Mouse (Mus musculus) G1E (cell line): ENCODE measurements around the gene Sox5. TPM values are rescaled to one million over a fixed set of nuclear protein-coding genes. Genes with fewer than 3 reads are reported as not detected.

ENCODE experiments used
- ATAC-seq: 2 replicates; pipeline ENCODE4 v1.8.0; 2016; ENCODE audit warnings: mild to moderate bottlenecking; ENCODE audit not compliant: insufficient number of reproducible peaks, poor library complexity, low FRiP score, severe bottlenecking; ENCODE audit errors: extremely low read depth
- DNase-seq: peaks from one replicate; pipeline ENCODE4 v3.0.0; 2012; ENCODE audit warnings: low spot score
- H3K27me3 ChIP-seq: 2 replicates; pipeline ENCODE4 v1.6.1; 2012; ENCODE audit warnings: mild to moderate bottlenecking, low read length, inconsistent platforms; ENCODE audit not compliant: insufficient read depth
- H3K36me3 ChIP-seq: replicated peaks from 2 replicates; pipeline ENCODE3; 2012; ENCODE audit warnings: mild to moderate bottlenecking, inconsistent platforms
- H3K4me1 ChIP-seq: 2 replicates; pipeline ENCODE4 v1.6.1; 2012; ENCODE audit warnings: low read depth, low read length, inconsistent platforms, mixed read lengths; ENCODE audit not compliant: insufficient read depth
- H3K4me3 ChIP-seq: 2 replicates; pipeline ENCODE4 v1.5.1; 2012; ENCODE audit warnings: low read depth, mild to moderate bottlenecking, inconsistent platforms, low read length, moderate library complexity, mixed read lengths
- H3K9me3 ChIP-seq: replicated peaks from 2 replicates; pipeline ENCODE4 v1.6.1; 2012; ENCODE audit warnings: inconsistent platforms
- CTCF ChIP-seq: IDR thresholded peaks from 2 replicates; pipeline ENCODE4 v1.5.1; 2012; ENCODE audit warnings: low read depth, low read length, inconsistent platforms, mixed read lengths
- GATA1 ChIP-seq: IDR thresholded peaks from 2 replicates; pipeline ENCODE4 v1.6.1; 2012; ENCODE audit warnings: borderline replicate concordance, low read length, inconsistent platforms, mixed read lengths
- GATA2 ChIP-seq: IDR thresholded peaks from 2 replicates; pipeline ENCODE4 v1.6.1; 2012; ENCODE audit warnings: low read depth, low read length, inconsistent platforms, borderline replicate concordance
- POLR2AphosphoS5 ChIP-seq: IDR thresholded peaks from 2 replicates; pipeline ENCODE4 v1.6.1; 2012; ENCODE audit warnings: low read depth, low read length, inconsistent platforms; ENCODE audit not compliant: insufficient replicate concordance
- TAL1 ChIP-seq: conservative IDR thresholded peaks from 2 replicates; pipeline ENCODE4 v1.6.1; 2012; ENCODE audit warnings: low read depth, low read length, inconsistent platforms, mixed read lengths
- polyA plus RNA-seq: library from polyadenylated mRNA; stranded (reverse); fragments of >175 nt; gene quantifications from 2 replicates; pipeline ENCODE4 v1.2.3, GENCODE M21; 2012
- total RNA-seq, 2 experiments: library from RNA; stranded (forward) in 1 of 2; stranded (reverse) in 1 of 2; fragments of 200-1000 nt in 1 of 2; fragments of >200 nt in 1 of 2; fragmentation: Nextera tagmentation in 1 of 2; gene quantifications; 2 replicates each; pipeline ENCODE4 v1.2.3; 2014 to 2017

The Sox5 gene
- total and polyA plus RNA-seq, 3 experiments: 0.27 to 16.2 TPM; not detected in 1

DNA sequence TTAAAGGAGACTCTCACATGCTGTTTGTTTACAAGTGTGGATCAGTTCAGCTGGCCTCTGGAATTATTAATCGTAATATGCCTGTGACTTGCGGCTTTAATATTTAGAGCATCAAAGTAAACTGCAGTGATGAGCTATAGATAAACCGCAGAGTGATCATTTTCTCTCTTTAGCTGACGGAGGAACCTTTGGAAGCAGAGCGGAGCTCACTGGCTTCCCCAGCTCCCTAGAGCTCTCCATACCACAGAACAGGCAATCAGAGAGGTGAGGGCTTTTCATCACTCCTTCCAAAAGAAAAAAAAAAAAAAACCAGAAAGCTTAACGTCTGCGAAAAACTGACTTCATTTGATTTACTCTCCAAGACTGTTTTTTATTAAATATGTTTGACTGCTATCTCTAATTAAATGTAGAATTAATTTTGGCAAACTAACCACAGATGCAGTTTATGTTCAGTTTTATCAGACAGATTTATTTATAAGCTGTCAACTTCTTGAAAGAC is 469.4 kb downstream of the Sox5 start:
- no peaks in the 10 kb centered on the region for H3K36me3 ChIP-seq
- TF ChIP-seq CTCF (no peak), GATA1 (no peak), GATA2 (no peak), POLR2AphosphoS5 (no peak), TAL1 (no peak)
- peaks cover 53% of the 10 kb centered on the region for H3K9me3 ChIP-seq
- DNase-seq (no peak), ATAC-seq (no peak)
- no peak overlapping the region for H3K4me3 ChIP-seq
- H3K27me3 ChIP-seq: no peaks in the 10 kb centered on the region
- H3K4me1 ChIP-seq: no peaks in the 10 kb centered on the region

DNA sequence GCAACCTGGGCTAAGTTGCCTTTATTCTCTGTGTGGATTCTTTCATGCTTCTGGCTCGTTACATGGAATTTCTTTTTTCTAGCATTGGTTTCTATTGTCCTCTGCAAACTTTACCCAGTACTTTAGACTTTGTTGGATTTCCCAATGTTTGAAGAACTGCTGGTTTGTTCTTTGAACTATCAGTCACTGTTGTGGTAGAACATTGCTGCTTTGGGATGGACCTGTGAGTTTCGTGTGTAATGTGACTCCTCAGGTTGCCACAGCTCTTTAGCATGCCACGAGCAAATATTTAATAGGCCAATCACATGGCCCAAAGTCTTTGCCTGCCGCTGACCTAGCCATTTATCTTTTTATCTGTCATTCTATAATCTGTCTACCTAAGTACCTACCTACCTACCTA is 470.0 kb downstream of the Sox5 start:
- Histone ChIP-seq H3K4me1 (no peaks in the 10 kb centered on the region), H3K27me3 (no peaks in the 10 kb centered on the region), H3K9me3 (peaks cover 50% of the 10 kb centered on the region), H3K4me3 (no peak overlapping the region), H3K36me3 (no peaks in the 10 kb centered on the region)
- DNase-seq (no peak), ATAC-seq (no peak)
- no peak for TF ChIP-seq GATA1
- no peak for TF ChIP-seq GATA2
- no peak for TF ChIP-seq TAL1
- no peak for TF ChIP-seq CTCF
- no peak for TF ChIP-seq POLR2AphosphoS5

DNA sequence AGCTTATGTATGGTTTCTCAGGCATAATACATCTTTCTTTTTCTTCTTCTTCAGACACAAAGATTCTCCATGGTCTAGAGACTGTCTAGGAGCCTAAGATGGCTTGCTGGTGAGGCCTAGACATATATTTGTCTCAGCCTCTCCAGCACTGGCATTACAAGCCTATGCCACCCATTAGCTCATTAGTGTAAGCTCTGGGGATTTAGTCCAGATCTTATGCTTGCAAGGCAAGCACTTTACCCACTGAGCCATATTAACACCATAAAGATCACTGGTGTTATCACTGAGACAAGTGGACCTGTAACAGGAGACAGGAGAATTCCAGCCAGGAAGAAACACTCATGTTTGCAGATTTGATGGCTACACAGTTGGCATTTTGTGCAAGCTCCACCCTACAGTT is 472.6 kb downstream of the Sox5 start:
- no peaks in the 10 kb centered on the region for H3K36me3 ChIP-seq
- TF ChIP-seq GATA2 (no peak), TAL1 (no peak), GATA1 (no peak), CTCF (no peak), POLR2AphosphoS5 (no peak)
- ATAC-seq: no peak
- DNase-seq: no peak
- peaks cover 42% of the 10 kb centered on the region for H3K9me3 ChIP-seq
- no peaks in the 10 kb centered on the region for H3K4me1 ChIP-seq
- no peak overlapping the region for H3K4me3 ChIP-seq
- H3K27me3 ChIP-seq: no peaks in the 10 kb centered on the region

DNA sequence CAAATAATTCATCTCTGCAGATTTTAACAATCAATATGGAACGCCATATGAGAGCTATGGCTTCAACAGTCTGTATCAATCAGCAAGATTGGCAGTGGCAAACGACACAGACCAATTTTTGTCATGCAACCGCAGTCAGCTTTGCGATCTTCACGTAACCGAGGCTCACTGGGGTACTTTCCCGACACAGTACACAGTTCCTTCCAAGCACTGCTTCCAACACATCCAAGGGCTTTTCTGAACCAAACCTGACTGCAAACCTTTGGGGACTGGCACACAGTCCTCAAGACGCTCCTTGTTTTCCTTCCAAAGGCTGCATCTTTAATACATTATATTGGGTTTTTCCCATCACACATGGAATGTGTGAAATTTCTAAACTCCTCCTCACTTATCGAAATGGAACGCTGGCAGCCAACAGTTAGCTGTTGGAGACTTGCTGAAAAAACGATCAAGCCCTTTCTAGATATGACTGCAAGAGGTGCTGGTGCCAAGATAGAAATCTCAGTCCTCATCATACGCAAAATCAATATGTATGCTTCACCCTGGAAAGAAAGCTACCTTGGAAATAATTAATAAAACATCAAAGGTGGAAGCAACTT is 474.1 kb downstream of the Sox5 start:
- ATAC-seq (no peak), DNase-seq (no peak)
- no peaks in the 10 kb centered on the region for H3K36me3 ChIP-seq
- H3K4me1 ChIP-seq: no peaks in the 10 kb centered on the region
- H3K9me3 ChIP-seq: peaks cover 37% of the 10 kb centered on the region
- H3K27me3 ChIP-seq: no peaks in the 10 kb centered on the region
- TF ChIP-seq GATA1 (no peak), GATA2 (no peak), CTCF (no peak), TAL1 (no peak), POLR2AphosphoS5 (no peak)
- no peak overlapping the region for H3K4me3 ChIP-seq

DNA sequence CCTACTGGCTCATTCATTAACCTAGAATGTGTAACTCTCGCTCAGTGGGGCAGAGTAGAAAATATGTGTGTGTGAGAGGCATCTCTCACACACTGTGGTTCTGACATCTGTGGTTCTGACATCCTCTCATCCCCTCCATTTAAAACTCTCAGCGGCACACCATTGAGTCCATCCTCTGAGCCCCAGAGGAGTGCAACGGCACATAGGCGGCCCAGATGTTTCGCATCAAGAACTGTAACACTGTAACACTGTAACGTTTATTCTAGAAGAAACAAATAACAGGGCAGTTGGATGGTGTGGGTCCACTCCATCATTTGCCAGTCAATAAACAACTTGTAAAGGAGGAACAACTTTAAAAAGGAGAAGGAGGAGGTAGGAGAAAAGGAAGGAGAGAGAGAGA is 479.0 kb downstream of the Sox5 start:
- Histone ChIP-seq H3K4me3 (no peak overlapping the region), H3K9me3 (peaks cover 52% of the 10 kb centered on the region), H3K4me1 (no peaks in the 10 kb centered on the region), H3K27me3 (no peaks in the 10 kb centered on the region), H3K36me3 (no peaks in the 10 kb centered on the region)
- ATAC-seq: no peak
- no peak for DNase-seq
- TF ChIP-seq GATA1 (no peak), POLR2AphosphoS5 (no peak), CTCF (no peak), TAL1 (no peak), GATA2 (no peak)

DNA sequence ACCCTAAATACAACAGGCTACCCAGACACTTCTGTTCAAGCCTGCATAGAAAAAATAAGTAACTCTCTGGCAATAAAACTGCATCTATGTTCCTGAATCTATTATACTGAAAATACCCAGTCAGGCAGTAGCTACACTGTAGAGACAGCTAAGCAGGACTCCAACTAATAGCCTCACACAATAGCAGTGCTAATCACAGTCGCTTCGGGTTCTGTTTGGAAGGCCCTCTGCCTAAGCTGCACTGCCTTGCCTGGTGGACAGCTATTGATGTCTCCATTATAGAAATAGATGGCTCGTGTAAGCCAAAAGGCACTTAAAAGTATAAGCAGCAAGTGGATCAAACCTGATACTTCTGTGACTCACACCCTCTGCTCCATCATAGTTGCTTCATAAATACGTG is 480.7 kb downstream of the Sox5 start:
- Histone ChIP-seq H3K4me1 (no peaks in the 10 kb centered on the region), H3K9me3 (peaks cover 54% of the 10 kb centered on the region), H3K36me3 (no peaks in the 10 kb centered on the region), H3K27me3 (no peaks in the 10 kb centered on the region), H3K4me3 (no peak overlapping the region)
- ATAC-seq (no peak), DNase-seq (no peak)
- no peak for TF ChIP-seq GATA2
- no peak for TF ChIP-seq TAL1
- TF ChIP-seq GATA1: no peak
- no peak for TF ChIP-seq POLR2AphosphoS5
- no peak for TF ChIP-seq CTCF
